15 mouse cellular contexts compared by ENCODE assay signal in the genomic region with DNA sequence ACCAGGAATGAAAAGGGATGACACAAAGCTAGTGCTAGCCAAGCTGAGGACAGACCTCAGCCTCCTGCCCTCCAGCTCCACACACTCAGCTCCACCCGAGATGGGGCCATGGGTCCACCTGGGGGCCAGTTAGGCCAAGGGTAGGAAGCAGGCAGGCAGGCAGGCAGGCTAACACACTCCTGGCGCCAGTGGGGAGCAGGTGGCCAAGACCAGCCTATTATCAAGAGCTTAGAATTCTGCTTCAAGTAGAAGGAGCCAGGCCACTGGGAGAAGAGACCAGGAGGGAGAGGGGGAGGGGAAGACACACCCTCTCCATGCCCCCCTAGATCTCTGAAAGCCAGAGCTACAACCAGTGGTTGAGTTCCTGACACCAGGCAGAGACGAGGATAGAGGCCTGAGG. TPM values are rescaled to one million over a fixed set of nuclear protein-coding genes. Genes with fewer than 3 reads are reported as not detected.
DNase-seq lines count a peak whose midpoint lies in the region; ATAC-seq and TF ChIP-seq lines count a peak whose summit lies in the region.
"Had no signal": no experiment of that assay in that cellular context is flagged by ENCODE, and none has a peak within 500 bp of the region (broad histone marks: within the 10 kb centered on the region; RNA-seq: fewer than 3 reads in every experiment).

No protein-coding gene starts in this region.

- H3K9ac ChIP-seq in hindbrain, embryonic 12.5 days: no peak overlapping the region
- H3K9ac ChIP-seq in hindbrain, postnatal 0 days (replicated peaks; ENCODE audit: low read length): no peak overlapping the region
- no peak overlapping the region for H3K9ac ChIP-seq in midbrain, embryonic 13.5 days (replicated peaks)
- H3K9ac ChIP-seq: liver, embryonic 15.5 days; neural tube, embryonic 13.5 days had no signal

- peaks cover 14% of the 10 kb centered on the region; the same call in 1 of the 2 replicates for H3K4me1 ChIP-seq in hindbrain, embryonic 12.5 days
- 0 out of 2 replicates have a peak, but pooled peaks cover under 1% of the 10 kb centered on the region for H3K4me1 ChIP-seq in hindbrain, postnatal 0 days (ENCODE audit: insufficient read depth, low read length)
- peaks cover 10% of the 10 kb centered on the region; the same call in 1 of the 2 replicates for H3K4me1 ChIP-seq in midbrain, embryonic 13.5 days (replicated peaks)
- H3K4me1 ChIP-seq in midbrain, embryonic 10.5 days: peaks cover 13% of the 10 kb centered on the region

- 33% methylated on average over 3 of the region's 3 CpGs for WGBS in hindbrain, embryonic 12.5 days
- WGBS in hindbrain, postnatal 0 days: 39% methylated on average over 3 of the region's 3 CpGs
- WGBS in midbrain, embryonic 13.5 days: 27% methylated on average over 3 of the region's 3 CpGs
- WGBS in midbrain, embryonic 10.5 days: 47% methylated on average over 3 of the region's 3 CpGs

- no peak overlapping the region; the same call in 1 of the 2 replicates for H3K27ac ChIP-seq in hindbrain, embryonic 12.5 days
- no peak overlapping the region for H3K27ac ChIP-seq in hindbrain, postnatal 0 days
- no peak overlapping the region for H3K27ac ChIP-seq in midbrain, embryonic 13.5 days
- no peak overlapping the region for H3K27ac ChIP-seq in midbrain, embryonic 10.5 days (replicated peaks)
- H3K27ac ChIP-seq: embryonic facial prominence, embryonic 10.5 days; liver, embryonic 15.5 days; neural tube, embryonic 13.5 days had no signal

- DNase-seq in cerebellum, adult 9-10 months: peak; percentile 33
- no peak for DNase-seq in cerebellum, postnatal 10 days
- no peak for DNase-seq in hindbrain, postnatal 0 days (ENCODE audit: low spot score)
- DNase-seq in midbrain, embryonic 10.5 days (ENCODE audit: low spot score): no peak
- DNase-seq in right cerebral cortex, postnatal 36 days (ENCODE audit: low spot score in 2 of 2): no peak
- DNase-seq: cerebellum, adult 18-20 months; kidney, adult 8-10 months had no signal

- peaks cover 23% of the 10 kb centered on the region for H3K27me3 ChIP-seq in hindbrain, embryonic 12.5 days
- peaks cover 9% of the 10 kb centered on the region; the same call in 1 of the 2 replicates for H3K27me3 ChIP-seq in hindbrain, postnatal 0 days (ENCODE audit: insufficient read depth, low read length)
- peaks cover 13% of the 10 kb centered on the region for H3K27me3 ChIP-seq in midbrain, embryonic 13.5 days
- peaks cover 51% of the 10 kb centered on the region for H3K27me3 ChIP-seq in midbrain, embryonic 10.5 days (ENCODE audit: low read depth, poor library complexity, severe bottlenecking)

- no peak for TF ChIP-seq CTCF in hindbrain, postnatal 0 days (IDR thresholded peaks at IDR 0.05; ENCODE audit: low read depth)

- ATAC-seq in hindbrain, embryonic 12.5 days (ENCODE audit: low FRiP score): peak; percentile 50
- no peak for ATAC-seq in hindbrain, postnatal 0 days
- peak; percentile 53 for ATAC-seq in midbrain, embryonic 13.5 days
- no peak for ATAC-seq in erythroblast, adult 5-6 weeks (replicated peaks; ENCODE audit: low FRiP score, poor library complexity, severe bottlenecking)

- no peaks in the 10 kb centered on the region for H3K36me3 ChIP-seq in hindbrain, embryonic 12.5 days
- no peaks in the 10 kb centered on the region for H3K36me3 ChIP-seq in hindbrain, postnatal 0 days (ENCODE audit: insufficient read depth, low read length)
- H3K36me3 ChIP-seq in midbrain, embryonic 13.5 days: no peaks in the 10 kb centered on the region
- no peaks in the 10 kb centered on the region for H3K36me3 ChIP-seq in midbrain, embryonic 10.5 days
- H3K36me3 ChIP-seq: embryonic facial prominence, embryonic 10.5 days; G1E; liver, embryonic 15.5 days; neural tube, embryonic 13.5 days had no signal

- H3K4me3 ChIP-seq in hindbrain, embryonic 12.5 days: no peak overlapping the region
- no peak overlapping the region for H3K4me3 ChIP-seq in hindbrain, postnatal 0 days (ENCODE audit: low read length)
- H3K4me3 ChIP-seq in midbrain, embryonic 13.5 days (replicated peaks): no peak overlapping the region
- no peak overlapping the region for H3K4me3 ChIP-seq in midbrain, embryonic 10.5 days
- H3K4me3 ChIP-seq: embryonic facial prominence, embryonic 10.5 days; liver, embryonic 15.5 days; megakaryocyte, embryonic 14.5 days; neural tube, embryonic 13.5 days had no signal

- H3K9me3 ChIP-seq in hindbrain, embryonic 12.5 days (replicated peaks): no peaks in the 10 kb centered on the region
- H3K9me3 ChIP-seq in hindbrain, postnatal 0 days (ENCODE audit: low read length): no peaks in the 10 kb centered on the region
- H3K9me3 ChIP-seq in midbrain, embryonic 13.5 days: no peaks in the 10 kb centered on the region
- no peaks in the 10 kb centered on the region for H3K9me3 ChIP-seq in midbrain, embryonic 10.5 days (replicated peaks)
- H3K9me3 ChIP-seq: embryonic facial prominence, embryonic 10.5 days; G1E; liver, embryonic 15.5 days; megakaryocyte, embryonic 14.5 days; neural tube, embryonic 13.5 days had no signal

- no peak overlapping the region for H3K4me2 ChIP-seq in hindbrain, embryonic 12.5 days (replicated peaks)
- no peak overlapping the region for H3K4me2 ChIP-seq in hindbrain, postnatal 0 days (ENCODE audit: low read depth, low read length)
- no peak overlapping the region for H3K4me2 ChIP-seq in midbrain, embryonic 13.5 days (replicated peaks)
- H3K4me2 ChIP-seq: liver, embryonic 15.5 days; neural tube, embryonic 13.5 days had no signal

RNA-seq across cellular contexts. Expression of a gene that starts 28.7 kb away (rescaled TPM):
- polyA plus RNA-seq in hindbrain, embryonic 12.5 days (2016; fragmentation: Nextera tagmentation; extraction: Ambion mirVana): 1.5 and 1.6 TPM in 2 replicates
- total RNA-seq in hindbrain, postnatal 0 days (2014; rRNA removed): 23.2 and 30.3 TPM in 2 replicates
- 11.5 and 12.7 TPM in 2 replicates for polyA plus RNA-seq in hindbrain, postnatal 0 days (2015; fragmentation: Nextera tagmentation; extraction: Ambion mirVana)
- 1.9 and 2.0 TPM in 2 replicates for polyA plus RNA-seq in midbrain, embryonic 13.5 days (2015; fragmentation: Nextera tagmentation; extraction: Ambion mirVana)
- 0.12 and 0.27 TPM in 2 replicates for polyA plus RNA-seq in midbrain, embryonic 10.5 days (2016; fragmentation: Nextera tagmentation; extraction: Ambion mirVana)
- total RNA-seq in erythroblast, adult 5-6 weeks (2015; ENCODE audit: low replicate concordance): not detected in 2 replicates
- not detected in 2 replicates for total RNA-seq in erythroblast, adult 5-6 weeks (2017; ENCODE audit: low replicate concordance)
- polyA plus RNA-seq: G1E had no signal

RNA-seq across cellular contexts. Expression of a gene that starts 31.1 kb away (rescaled TPM):
- 28.2 and 29.3 TPM in 2 replicates for polyA plus RNA-seq in hindbrain, embryonic 12.5 days (2016; fragmentation: Nextera tagmentation; extraction: Ambion mirVana)
- 70.6 and 95.8 TPM in 2 replicates for total RNA-seq in hindbrain, postnatal 0 days (2014; rRNA removed)
- 29.6 and 31.3 TPM in 2 replicates for polyA plus RNA-seq in hindbrain, postnatal 0 days (2015; fragmentation: Nextera tagmentation; extraction: Ambion mirVana)
- 29.5 and 32.0 TPM in 2 replicates for polyA plus RNA-seq in midbrain, embryonic 13.5 days (2015; fragmentation: Nextera tagmentation; extraction: Ambion mirVana)
- polyA plus RNA-seq in midbrain, embryonic 10.5 days (2016; fragmentation: Nextera tagmentation; extraction: Ambion mirVana): 26.7 and 30.3 TPM in 2 replicates
- total RNA-seq in erythroblast, adult 5-6 weeks (2015; ENCODE audit: low replicate concordance): 4.4 and 16.7 TPM in 2 replicates
- 3.3 and 5.7 TPM in 2 replicates for total RNA-seq in erythroblast, adult 5-6 weeks (2017; ENCODE audit: low replicate concordance)

RNA-seq across cellular contexts. Expression of a gene that starts 49.9 kb away (rescaled TPM):
- polyA plus RNA-seq in hindbrain, embryonic 12.5 days (2016; fragmentation: Nextera tagmentation; extraction: Ambion mirVana): 200 and 221 TPM in 2 replicates
- 27.8 and 28.1 TPM in 2 replicates for total RNA-seq in hindbrain, postnatal 0 days (2014; rRNA removed)
- 53.4 and 63.2 TPM in 2 replicates for polyA plus RNA-seq in hindbrain, postnatal 0 days (2015; fragmentation: Nextera tagmentation; extraction: Ambion mirVana)
- polyA plus RNA-seq in midbrain, embryonic 13.5 days (2015; fragmentation: Nextera tagmentation; extraction: Ambion mirVana): 120 and 122 TPM in 2 replicates
- 413 and 444 TPM in 2 replicates for polyA plus RNA-seq in midbrain, embryonic 10.5 days (2016; fragmentation: Nextera tagmentation; extraction: Ambion mirVana)
- total RNA-seq in erythroblast, adult 5-6 weeks (2015; ENCODE audit: low replicate concordance): 79.8 and 117 TPM in 2 replicates
- total RNA-seq in erythroblast, adult 5-6 weeks (2017; ENCODE audit: low replicate concordance): 67.2 and 74.4 TPM in 2 replicates

Comparison
In these comparisons a context has a peak if more than half of its experiments do, and no peak if none do; other contexts are left out.
1. ATAC-seq: peak in hindbrain, embryonic 12.5 days (single experiment) and midbrain, embryonic 13.5 days (single experiment); none in hindbrain, postnatal 0 days (single experiment) and erythroblast, adult 5-6 weeks (single experiment).